Mouse (Mus musculus) myocyte (in vitro differentiated cells): Measurements from ENCODE around the gene Hoxc9. TPM values are rescaled to one million over a fixed set of nuclear protein-coding genes. Genes with fewer than 3 reads are reported as not detected.

ENCODE experiments used
- H3K27me3 ChIP-seq: one replicate; pipeline ENCODE4 v1.6.1; 2011; ENCODE audit not compliant: control insufficient read depth, insufficient read depth, insufficient read length
- H3K36me3 ChIP-seq: one replicate; pipeline ENCODE4 v1.6.1; 2011; ENCODE audit not compliant: control insufficient read depth, insufficient read depth
- H3K4me2 ChIP-seq: one replicate; pipeline ENCODE4 v1.6.1; 2011; ENCODE audit warnings: low read depth, control low read depth
- H3K4me3 ChIP-seq: one replicate; pipeline ENCODE4 v1.5.1; 2011; ENCODE audit warnings: mild to moderate bottlenecking, control low read depth, moderate library complexity
- H3K79me2 ChIP-seq: one replicate; pipeline ENCODE4 v1.6.1; 2011; ENCODE audit not compliant: control insufficient read depth, insufficient read depth
- H3ac ChIP-seq: one replicate; pipeline ENCODE4 v1.6.1; 2011; ENCODE audit not compliant: control insufficient read depth, insufficient read length
- CEBPB ChIP-seq: IDR thresholded peaks from 2 replicates; pipeline ENCODE4 v1.6.1; 2011; ENCODE audit warnings: mild to moderate bottlenecking, moderate library complexity; ENCODE audit not compliant: poor library complexity, insufficient read depth, severe bottlenecking
- E2F4 ChIP-seq: IDR thresholded peaks from one replicate; pipeline ENCODE4 v1.6.1; 2011; ENCODE audit warnings: mild to moderate bottlenecking, control low read depth, moderate library complexity; ENCODE audit not compliant: insufficient read depth
- MAX ChIP-seq: IDR thresholded peaks from one replicate; pipeline ENCODE4 v1.6.1; 2011; ENCODE audit warnings: low read depth, mild to moderate bottlenecking, control low read depth
- MYOD1 ChIP-seq, 3 experiments: IDR thresholded peaks; one replicate each; pipeline ENCODE4 v1.6.1; 2011; ENCODE audit warnings: control low read depth in 2 of 3, low read depth in 2 of 3, mild to moderate bottlenecking in 2 of 3, moderate library complexity in 1 of 3; ENCODE audit not compliant: insufficient read length in 2 of 3, control insufficient read depth in 1 of 3
- MYOG ChIP-seq, 3 experiments: IDR thresholded peaks; one replicate each; pipeline ENCODE4 v1.6.1; 2011; ENCODE audit warnings: control low read depth in 2 of 3, low read depth in 2 of 3, mild to moderate bottlenecking in 2 of 3; ENCODE audit not compliant: insufficient read length in 2 of 3, control insufficient read depth in 1 of 3, insufficient read depth in 1 of 3
- POLR2A ChIP-seq: IDR thresholded peaks from one replicate; pipeline ENCODE4 v1.6.1; 2011; ENCODE audit warnings: low read depth, mild to moderate bottlenecking, control low read depth, moderate library complexity; ENCODE audit not compliant: insufficient read length
- POLR2AphosphoS2 ChIP-seq: IDR thresholded peaks from one replicate; pipeline ENCODE4 v1.6.1; 2011; ENCODE audit warnings: low read depth, control low read depth; ENCODE audit not compliant: insufficient read length
- REST ChIP-seq: IDR thresholded peaks from one replicate; pipeline ENCODE4 v1.6.1; 2011; ENCODE audit warnings: mild to moderate bottlenecking, control low read depth, moderate library complexity; ENCODE audit not compliant: insufficient read depth, insufficient read length
- SRF ChIP-seq: IDR thresholded peaks from one replicate; pipeline ENCODE4 v1.6.1; 2011; ENCODE audit warnings: low read depth; ENCODE audit not compliant: control insufficient read depth, insufficient read length
- TCF12 ChIP-seq: IDR thresholded peaks from one replicate; pipeline ENCODE4 v1.6.1; 2011; ENCODE audit warnings: mild to moderate bottlenecking, control low read depth; ENCODE audit not compliant: poor library complexity, insufficient read depth, severe bottlenecking
- TCF3 ChIP-seq: IDR thresholded peaks from one replicate; pipeline ENCODE4 v1.6.1; 2011; ENCODE audit warnings: low read depth, control low read depth; ENCODE audit not compliant: insufficient read length
- USF1 ChIP-seq: IDR thresholded peaks from one replicate; pipeline ENCODE4 v1.6.1; 2011; ENCODE audit warnings: low read depth, mild to moderate bottlenecking, control low read depth, moderate library complexity
- polyA plus RNA-seq: library from polyadenylated mRNA; unstranded; fragments of >200 nt; fragmentation: generic; extraction: Trizol; gene quantifications from one replicate; pipeline ENCODE4 v1.2.1, GENCODE M21; 2012; ENCODE audit warnings: missing spikeins

The Hoxc9 gene
- polyA plus RNA-seq, 1 experiment, result 10.5 TPM

GRCm38 (mm10) chr15:102967312-102967510, 9.0 kb upstream of the Hoxc9 start, which contains the start of gene Hoxc5:
Gene Hoxc5, plus strand, starts transcription at chr15:102967443.
- no peaks in the 10 kb centered on the region for H3K36me3 ChIP-seq
- peak within 1 kb of the TSS; percentile 32 for H3ac ChIP-seq
- no peak for TF ChIP-seq SRF
- no peak for TF ChIP-seq TCF12
- no peak for TF ChIP-seq E2F4
- TF ChIP-seq REST, result no peak
- no peak for TF ChIP-seq MYOG (IDR thresholded peaks at IDR 0.05; ENCODE audit: control insufficient read depth in 1 of 3, insufficient read depth in 1 of 3, insufficient read length in 2 of 3, low read depth in 2 of 3)
- no peak for TF ChIP-seq MYOD1 (IDR thresholded peaks at IDR 0.05; ENCODE audit: control insufficient read depth in 1 of 3, insufficient read length in 2 of 3, low read depth in 2 of 3)
- no peak for TF ChIP-seq POLR2AphosphoS2
- TF ChIP-seq TCF3, result no peak
- TF ChIP-seq POLR2A, result no peak
- TF ChIP-seq MAX, result no peak
- no peak for TF ChIP-seq CEBPB
- no peak for TF ChIP-seq USF1
- no peaks in the 10 kb centered on the region for H3K27me3 ChIP-seq
- peaks cover 96% of the 10 kb centered on the region for H3K79me2 ChIP-seq
- H3K4me2 ChIP-seq, result peak within 1 kb of the TSS; percentile 100
- peak within 1 kb of the TSS; percentile 85 for H3K4me3 ChIP-seq

GRCm38 (mm10) chr15:102967511-102968397, 8.5 kb upstream of the Hoxc9 start:
- H3K36me3 ChIP-seq, result no peaks in the 10 kb centered on the region
- peak overlapping the region; percentile 85 for H3K4me3 ChIP-seq
- H3K4me2 ChIP-seq, result peak overlapping the region; percentile 98
- peaks cover 96% of the 10 kb centered on the region for H3K79me2 ChIP-seq
- peak; percentile 50 for TF ChIP-seq POLR2A
- TF ChIP-seq MYOD1 (IDR thresholded peaks at IDR 0.05; ENCODE audit: control insufficient read depth in 1 of 3, insufficient read length in 2 of 3, low read depth in 2 of 3), result no peak
- peak overlapping the region; percentile 32 for H3ac ChIP-seq
- H3K27me3 ChIP-seq, result no peaks in the 10 kb centered on the region

- Histone ChIP-seq H3K27me3 (no peaks in the 10 kb centered on the region), H3K4me2 (peak overlapping the region; percentile 98), H3K4me3 (peak overlapping the region; percentile 85), H3K79me2 (peaks cover 97% of the 10 kb centered on the region), H3ac (no peak overlapping the region), H3K36me3 (no peaks in the 10 kb centered on the region)
- no peak for TF ChIP-seq MYOG (IDR thresholded peaks at IDR 0.05; ENCODE audit: control insufficient read depth in 1 of 3, insufficient read depth in 1 of 3, insufficient read length in 2 of 3, low read depth in 2 of 3)
- TF ChIP-seq MYOD1 (IDR thresholded peaks at IDR 0.05; ENCODE audit: control insufficient read depth in 1 of 3, insufficient read length in 2 of 3, low read depth in 2 of 3), result no peak
- TF ChIP-seq POLR2A, result no peak
- no peak for TF ChIP-seq E2F4
- no peak for TF ChIP-seq TCF3
- no peak for TF ChIP-seq SRF
- TF ChIP-seq CEBPB, result no peak
- no peak for TF ChIP-seq POLR2AphosphoS2
- no peak for TF ChIP-seq MAX
- no peak for TF ChIP-seq TCF12
- no peak for TF ChIP-seq REST
- TF ChIP-seq USF1, result no peak
Measured at GRCm38 (mm10) chr15:102969296-102969695, 6.9 kb upstream of the Hoxc9 start.

- Histone ChIP-seq H3K4me2 (peak overlapping the region; percentile 98), H3K27me3 (no peaks in the 10 kb centered on the region), H3K79me2 (peaks cover 98% of the 10 kb centered on the region), H3K4me3 (peak overlapping the region; percentile 21), H3ac (no peak overlapping the region), H3K36me3 (no peaks in the 10 kb centered on the region)
- no peak for TF ChIP-seq POLR2AphosphoS2
- TF ChIP-seq SRF, result no peak
- TF ChIP-seq MAX, result no peak
- no peak for TF ChIP-seq CEBPB
- no peak for TF ChIP-seq TCF12
- no peak for TF ChIP-seq MYOG (IDR thresholded peaks at IDR 0.05; ENCODE audit: control insufficient read depth in 1 of 3, insufficient read depth in 1 of 3, insufficient read length in 2 of 3, low read depth in 2 of 3)
- TF ChIP-seq MYOD1 (IDR thresholded peaks at IDR 0.05; ENCODE audit: control insufficient read depth in 1 of 3, insufficient read length in 2 of 3, low read depth in 2 of 3), result no peak
- TF ChIP-seq REST, result no peak
- no peak for TF ChIP-seq USF1
- TF ChIP-seq POLR2A, result no peak
- TF ChIP-seq TCF3, result no peak
- no peak for TF ChIP-seq E2F4
Measured at GRCm38 (mm10) chr15:102970740-102971139, 5.5 kb upstream of the Hoxc9 start.
